Mouse (Mus musculus) limb, embryonic 12.5 days (tissue): ENCODE results near the gene Tmem44. TPM values are rescaled to one million over a fixed set of nuclear protein-coding genes. Genes with fewer than 3 reads are reported as not detected.

Source experiments
- ATAC-seq: fragments of 200-750 bp; cut with Nextera tagmentation; 2 replicates; pipeline ENCODE4 v1.8.0; 2017; ENCODE audit warnings: low read depth, moderate TSS enrichment; ENCODE audit not compliant: insufficient number of reproducible peaks, insufficient read depth, low FRiP score, low TSS enrichment
- H3K27ac ChIP-seq: fragments of 300-500 bp; sonication (generic); 2 replicates; pipeline ENCODE4 v1.5.1; 2016; ENCODE audit warnings: mild to moderate bottlenecking, moderate library complexity
- H3K27me3 ChIP-seq: fragments of 300-500 bp; sonication (generic); 2 replicates; pipeline ENCODE4 v1.6.1; 2016; ENCODE audit warnings: mild to moderate bottlenecking, moderate library complexity
- H3K36me3 ChIP-seq: fragments of 300-500 bp; sonication (generic); 2 replicates; pipeline ENCODE4 v1.6.1; 2016; ENCODE audit warnings: mild to moderate bottlenecking, moderate library complexity
- H3K4me1 ChIP-seq: fragments of 300-500 bp; sonication (generic); replicated peaks from 2 replicates; pipeline ENCODE4 v1.6.1; 2016
- H3K4me2 ChIP-seq: fragments of 300-500 bp; sonication (generic); 2 replicates; pipeline ENCODE4 v1.6.1; 2016; ENCODE audit warnings: mild to moderate bottlenecking, moderate library complexity
- H3K4me3 ChIP-seq: fragments of 300-500 bp; sonication (generic); replicated peaks from 2 replicates; pipeline ENCODE4 v1.5.1; 2016; ENCODE audit warnings: mild to moderate bottlenecking
- H3K9ac ChIP-seq: fragments of 300-500 bp; sonication (generic); replicated peaks from 2 replicates; pipeline ENCODE4 v1.6.1; 2016; ENCODE audit warnings: mild to moderate bottlenecking, moderate library complexity
- H3K9me3 ChIP-seq: fragments of 300-500 bp; sonication (generic); 2 replicates; pipeline ENCODE4 v1.6.1; 2016; ENCODE audit warnings: mild to moderate bottlenecking, moderate library complexity
- WGBS: fragments of 180-500 bp; shearing (Covaris S2); methylation state at CpG from one replicate; pipeline ENCODE4 v1.1.7; 2016; 5-methylcytosine and 5-hydroxymethylcytosine counted together
- polyA plus RNA-seq: library from polyadenylated mRNA; unstranded; fragments of >200 nt; fragmentation: Nextera tagmentation; extraction: Ambion mirVana; gene quantifications from 2 replicates; pipeline ENCODE4 v1.2.1, GENCODE M21; 2016

Gene Tmem44
- 27.5 and 29.5 TPM in 2 replicates for polyA plus RNA-seq

GRCm38 (mm10) chr16:30550748-30551192 is at the start of gene Tmem44:
TSS of gene Tmem44 (minus strand) at chr16:30550842.
- peak; percentile 29; the same call in 1 of the 2 replicates for ATAC-seq
- peaks cover 23% of the 10 kb centered on the region for H3K9me3 ChIP-seq
- H3K4me3 ChIP-seq, result peak within 1 kb of the TSS; percentile 72
- H3K36me3 ChIP-seq, result peaks cover 11% of the 10 kb centered on the region; the same call in 1 of the 2 replicates
- H3K27ac ChIP-seq, result 0 out of 2 replicates have a peak within 1 kb of the TSS, but pooled peaks have one; percentile 64
- peak within 1 kb of the TSS; percentile 91 for H3K9ac ChIP-seq
- H3K27me3 ChIP-seq, result 0 out of 2 replicates have a peak, but pooled peaks cover 7% of the 10 kb centered on the region
- H3K4me2 ChIP-seq, result peak within 1 kb of the TSS; percentile 65
- H3K4me1 ChIP-seq, result peaks cover 17% of the 10 kb centered on the region
- 7% methylated on average over 14 of the region's 14 CpGs for whole genome bisulfite sequencing

DNA sequence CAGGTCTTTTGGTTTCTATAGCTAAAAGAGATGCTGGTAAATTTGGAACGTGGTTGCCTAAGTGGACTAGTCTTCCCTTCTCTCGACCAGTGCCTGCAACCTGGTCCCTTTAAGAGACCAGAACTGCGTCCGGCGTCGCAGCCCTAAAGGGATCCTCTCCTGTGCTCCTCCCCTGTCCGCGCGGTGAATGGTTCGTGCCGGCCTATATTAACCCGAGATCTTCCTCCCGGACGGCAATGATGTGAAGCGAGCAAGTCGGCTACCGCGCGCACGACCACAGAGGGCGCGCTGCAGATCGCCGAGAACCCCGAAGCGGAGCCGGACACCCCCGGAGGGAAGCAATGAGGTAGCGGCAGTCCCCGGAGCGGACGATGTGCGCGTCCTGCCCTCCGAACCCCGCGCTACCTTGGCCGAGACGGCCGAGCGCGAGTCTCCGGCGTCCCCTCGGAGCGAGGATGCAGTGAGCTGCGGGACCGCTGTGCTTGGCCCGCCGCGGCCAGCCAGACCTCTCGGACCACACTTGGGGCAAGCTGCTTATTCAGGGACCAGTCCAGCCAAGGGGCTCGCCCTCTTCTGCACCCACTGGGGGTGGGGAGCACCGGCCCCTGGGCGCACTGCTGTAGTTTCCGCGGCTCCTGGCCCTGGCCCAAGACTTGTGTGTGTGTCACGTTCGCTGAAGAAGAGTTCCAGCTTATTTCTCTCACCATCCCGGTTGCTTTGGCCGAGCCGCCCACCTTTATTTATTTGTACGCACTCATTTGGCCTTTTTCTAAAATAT is 49.0 kb upstream of the Tmem44 start, which contains the start of gene Fam43a:
TSS of gene Fam43a (plus strand) at position 233 of the 778 bp plus-strand sequence.
- Histone ChIP-seq H3K4me2 (peak within 1 kb of the TSS; percentile 97), H3K9ac (peak within 1 kb of the TSS; percentile 72), H3K9me3 (no peaks in the 10 kb centered on the region), H3K4me3 (peak within 1 kb of the TSS; percentile 63), H3K27ac (peak within 1 kb of the TSS; percentile 53; the same call in 1 of the 2 replicates), H3K27me3 (peaks cover 60% of the 10 kb centered on the region), H3K4me1 (peaks cover 47% of the 10 kb centered on the region), H3K36me3 (no peaks in the 10 kb centered on the region)
- ATAC-seq, result peak; percentile 45
- WGBS, result under 1% methylated on average over 63 of the region's 63 CpGs

GRCm38 (mm10) chr16:30596959-30597681 is 46.5 kb upstream of the Tmem44 start:
- no peaks in the 10 kb centered on the region for H3K36me3 ChIP-seq
- peaks cover 61% of the 10 kb centered on the region for H3K27me3 ChIP-seq
- no peak overlapping the region for H3K4me3 ChIP-seq
- ATAC-seq, result no peak
- no peak overlapping the region for H3K27ac ChIP-seq
- H3K9me3 ChIP-seq, result no peaks in the 10 kb centered on the region
- H3K9ac ChIP-seq, result no peak overlapping the region
- H3K4me2 ChIP-seq, result peak overlapping the region; percentile 34
- 12% methylated on average over 16 of the region's 16 CpGs for WGBS
- H3K4me1 ChIP-seq, result peaks cover 24% of the 10 kb centered on the region

DNA sequence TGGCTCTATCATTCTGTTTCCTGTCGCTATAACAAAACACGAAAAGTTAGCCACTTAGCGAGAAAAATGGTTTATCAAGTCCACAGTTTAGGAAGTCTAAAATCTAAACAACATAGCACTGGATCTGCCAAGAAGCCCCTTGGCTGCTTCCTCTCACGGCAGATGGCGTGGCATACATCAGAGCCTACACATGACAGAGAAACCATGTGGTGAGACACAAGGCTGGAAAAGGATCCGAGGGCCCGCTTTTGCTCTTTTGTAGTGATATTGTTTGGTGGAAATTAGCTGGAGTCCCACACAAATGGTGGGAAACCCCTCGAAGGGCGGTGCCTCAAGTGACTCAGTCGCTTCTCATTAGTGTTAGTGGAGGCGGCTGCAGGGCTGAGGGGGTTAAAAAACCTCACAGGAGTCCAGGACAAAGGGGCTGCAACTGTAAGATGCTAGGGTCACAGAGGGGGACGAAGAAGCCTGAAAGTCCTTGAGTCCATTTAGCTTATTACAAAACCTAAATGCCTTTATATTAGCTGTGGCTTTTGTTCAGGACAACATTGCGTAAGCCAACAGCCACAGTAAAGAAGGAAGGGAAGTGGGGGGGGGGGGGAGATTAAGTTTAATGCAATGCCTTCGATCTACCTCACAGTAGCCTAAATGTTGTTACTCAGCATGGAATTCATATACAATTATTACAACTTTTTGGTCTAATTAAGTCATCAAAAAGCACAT is 45.4 kb upstream of the Tmem44 start:
- ATAC-seq, result no peak
- Histone ChIP-seq H3K9ac (no peak overlapping the region), H3K4me3 (no peak overlapping the region), H3K27me3 (peaks cover 51% of the 10 kb centered on the region), H3K36me3 (no peaks in the 10 kb centered on the region), H3K27ac (no peak overlapping the region), H3K9me3 (no peaks in the 10 kb centered on the region), H3K4me2 (no peak overlapping the region), H3K4me1 (peaks cover 13% of the 10 kb centered on the region)
- 73% methylated on average over 14 of the region's 14 CpGs for WGBS

DNA sequence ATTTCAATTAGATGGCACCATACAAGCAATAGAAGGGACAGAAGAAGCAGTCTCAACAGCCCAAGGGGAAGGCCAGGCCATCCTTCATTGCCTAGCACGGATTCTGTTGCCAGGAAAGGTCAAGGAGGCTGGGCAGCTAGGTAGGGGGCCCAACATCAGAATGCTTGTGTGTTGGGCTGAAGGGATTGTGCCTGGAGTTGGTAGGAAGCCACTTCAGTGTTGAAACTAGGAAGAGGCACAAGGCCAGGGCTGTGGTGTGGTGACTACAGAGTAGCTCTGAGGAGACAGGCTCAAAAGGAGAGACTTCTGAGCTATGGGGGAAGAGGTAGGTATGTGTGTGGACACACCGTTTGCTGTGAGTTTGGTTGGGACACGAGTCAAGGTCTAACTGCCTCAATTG is 44.7 kb upstream of the Tmem44 start:
- peaks cover 46% of the 10 kb centered on the region for H3K27me3 ChIP-seq
- peaks cover 6% of the 10 kb centered on the region; the same call in 1 of the 2 replicates for H3K4me1 ChIP-seq
- 50% methylated on average over 3 of the region's 3 CpGs for WGBS
- H3K9me3 ChIP-seq, result no peaks in the 10 kb centered on the region
- ATAC-seq, result no peak
- no peak overlapping the region for H3K4me3 ChIP-seq
- H3K9ac ChIP-seq, result no peak overlapping the region
- no peak overlapping the region for H3K4me2 ChIP-seq
- H3K36me3 ChIP-seq, result no peaks in the 10 kb centered on the region
- no peak overlapping the region for H3K27ac ChIP-seq

GRCm38 (mm10) chr16:30591990-30592389 is 41.3 kb upstream of the Tmem44 start:
- Histone ChIP-seq H3K36me3 (no peaks in the 10 kb centered on the region), H3K9ac (no peak overlapping the region), H3K27ac (no peak overlapping the region), H3K4me2 (no peak overlapping the region), H3K4me3 (no peak overlapping the region), H3K4me1 (0 out of 2 replicates have a peak, but pooled peaks cover 2% of the 10 kb centered on the region), H3K9me3 (no peaks in the 10 kb centered on the region), H3K27me3 (peaks cover 28% of the 10 kb centered on the region)
- WGBS, result 48% methylated on average over 3 of the region's 3 CpGs
- ATAC-seq, result no peak

DNA sequence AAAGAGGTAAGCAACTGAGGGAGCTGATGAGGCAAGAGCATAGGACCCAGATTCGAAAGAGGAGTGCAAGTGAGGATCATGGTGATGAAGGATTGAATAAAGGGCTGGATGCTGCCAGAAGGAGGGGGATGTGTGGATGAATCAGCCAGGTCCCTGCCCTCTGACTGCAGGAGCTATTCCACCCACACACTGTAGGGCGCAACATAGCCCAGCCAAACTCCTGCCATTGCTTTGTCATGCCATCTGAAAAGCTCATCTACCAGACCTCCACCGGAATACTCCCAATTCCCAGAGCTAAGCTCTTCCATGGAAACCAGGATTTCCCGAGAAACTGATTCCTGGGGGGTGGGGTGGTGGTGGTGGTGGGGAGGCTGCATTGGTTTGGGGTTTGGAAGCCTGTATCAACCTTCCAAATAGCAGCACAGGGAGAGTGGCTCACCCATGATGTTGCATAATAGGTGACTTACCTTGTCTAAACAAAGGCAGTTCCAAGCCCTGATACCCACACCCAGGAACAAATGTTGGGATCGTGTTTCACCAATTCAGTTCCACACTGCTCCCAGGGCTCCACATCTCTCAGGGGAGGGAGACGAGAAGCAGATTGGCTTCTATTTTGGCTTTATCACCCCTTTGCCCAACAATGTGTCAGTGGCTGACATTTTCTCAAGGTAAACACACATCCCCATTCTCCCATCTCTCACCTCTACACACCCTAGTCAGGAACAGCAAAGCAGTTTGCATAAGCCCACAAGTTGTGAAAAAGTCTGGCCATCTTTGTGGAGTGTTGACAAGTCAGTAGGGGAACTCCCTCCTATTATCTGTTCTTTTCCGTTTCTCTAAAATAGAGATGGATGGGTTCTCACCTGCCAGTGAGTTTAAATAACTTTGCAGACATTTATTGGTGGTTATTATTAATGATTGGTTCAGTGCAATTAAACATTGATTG is 39.9 kb upstream of the Tmem44 start:
- H3K9me3 ChIP-seq, result no peaks in the 10 kb centered on the region
- H3K27ac ChIP-seq, result no peak overlapping the region
- H3K4me3 ChIP-seq, result no peak overlapping the region
- no peak overlapping the region for H3K9ac ChIP-seq
- ATAC-seq, result no peak
- WGBS, result 33% methylated on average over 7 of the region's 7 CpGs
- H3K27me3 ChIP-seq, result peaks cover 14% of the 10 kb centered on the region
- H3K36me3 ChIP-seq, result peaks cover 2% of the 10 kb centered on the region
- H3K4me2 ChIP-seq, result no peak overlapping the region
- peaks cover 6% of the 10 kb centered on the region for H3K4me1 ChIP-seq

- Histone ChIP-seq H3K4me3 (peak within 1 kb of the TSS; percentile 82), H3K27me3 (0 out of 2 replicates have a peak, but pooled peaks cover 5% of the 10 kb centered on the region), H3K36me3 (peaks cover 30% of the 10 kb centered on the region), H3K9ac (peak within 1 kb of the TSS; percentile 79), H3K9me3 (no peaks in the 10 kb centered on the region), H3K4me1 (peaks cover 6% of the 10 kb centered on the region), H3K4me2 (peak within 1 kb of the TSS; percentile 85), H3K27ac (no peak within 1 kb of the TSS)
- ATAC-seq, result peak; percentile 92
- WGBS, result 3% methylated on average over 35 of the region's 35 CpGs
These were observed 37.1 kb upstream of the Tmem44 start, which contains the start of gene Lsg1 for GRCm38 (mm10) chr16:30587494-30588327. TSS of gene Lsg1 (minus strand) at chr16:30587592.

GRCm38 (mm10) chr16:30586935-30587493 is 36.4 kb upstream of the Tmem44 start:
- no peak overlapping the region for H3K27ac ChIP-seq
- peak overlapping the region; percentile 85 for H3K4me2 ChIP-seq
- peaks cover 37% of the 10 kb centered on the region for H3K36me3 ChIP-seq
- H3K9ac ChIP-seq, result peak overlapping the region; percentile 79
- H3K9me3 ChIP-seq, result no peaks in the 10 kb centered on the region
- 3% methylated on average over 19 of the region's 19 CpGs for WGBS
- H3K4me3 ChIP-seq, result peak overlapping the region; percentile 82
- H3K4me1 ChIP-seq, result peaks cover 6% of the 10 kb centered on the region
- 0 out of 2 replicates have a peak, but pooled peaks cover 5% of the 10 kb centered on the region for H3K27me3 ChIP-seq
- no peak for ATAC-seq
